Mouse (Mus musculus) layer of hippocampus, postnatal 14 days (tissue): ENCODE measurements around the gene Arsb. TPM values are rescaled to one million over a fixed set of nuclear protein-coding genes. Genes with fewer than 3 reads are reported as not detected.

Experiments
- DNase-seq, 2 experiments: peaks; one replicate each; pipeline ENCODE4 v3.0.0; 2021 to 2022; ENCODE audit warnings: low spot score in 2 of 2, mixed read lengths in 1 of 2
- long read RNA-seq, 2 experiments: library from polyadenylated mRNA; stranded (forward); transcript quantifications; one replicate each; pipeline ENCODE4 v2.0.0; 2021
- total RNA-seq, 2 experiments: library from RNA; stranded (reverse); gene quantifications; 2 replicates each; pipeline ENCODE4 v1.2.3; 2021

The Arsb gene
- 100 to 1,000 TPM; 106 to 114 TPM for total RNA-seq
- long read RNA-seq, experiment 1, full-length matches to known transcripts, result 55 of 87 reads
- long read RNA-seq, experiment 1, partial matches to known transcripts, result 7 of 87 reads
- long read RNA-seq, experiment 1, other reads (novel, unspliced or antisense), result 25 of 87 reads
- long read RNA-seq, experiment 2, full-length matches to known transcripts, result 74 of 108 reads
- long read RNA-seq, experiment 2, partial matches to known transcripts, result 3 of 108 reads
- long read RNA-seq, experiment 2, other reads (novel, unspliced or antisense), result 31 of 108 reads

DNA sequence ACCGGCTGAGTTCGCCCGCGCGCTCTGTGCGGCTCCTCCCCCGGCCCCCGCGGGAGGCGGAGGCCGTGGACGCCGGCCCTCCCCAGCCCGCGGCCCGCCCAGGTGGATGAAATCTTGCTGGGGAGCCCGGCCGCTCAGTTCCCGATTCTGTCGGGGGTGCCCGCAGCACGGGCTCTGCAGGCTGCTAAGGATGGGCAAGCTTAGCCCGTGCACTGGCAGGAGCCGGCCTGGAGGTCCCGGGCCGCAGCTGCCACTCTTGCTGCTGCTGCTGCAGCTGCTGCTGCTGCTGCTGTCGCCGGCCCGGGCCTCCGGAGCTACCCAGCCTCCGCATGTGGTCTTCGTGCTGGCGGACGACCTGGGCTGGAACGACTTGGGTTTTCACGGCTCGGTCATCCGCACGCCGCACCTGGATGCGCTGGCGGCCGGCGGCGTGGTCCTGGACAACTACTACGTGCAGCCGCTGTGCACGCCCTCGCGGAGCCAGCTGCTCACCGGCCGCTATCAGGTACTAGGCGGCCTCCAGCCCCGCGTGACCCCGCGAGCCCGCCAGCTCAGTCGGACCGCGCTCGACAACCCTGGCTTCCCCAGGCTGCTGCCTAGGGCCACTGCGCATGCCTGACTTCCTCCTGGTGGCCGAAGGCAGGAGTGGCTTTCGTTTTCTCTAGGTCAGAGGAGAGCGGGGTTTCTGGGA, at the start of gene Arsb:
Gene Arsb, plus strand, starts transcription at position 43 of the 691 bp plus-strand sequence.
- DNase-seq, result peak; percentile 74 to 78

DNA sequence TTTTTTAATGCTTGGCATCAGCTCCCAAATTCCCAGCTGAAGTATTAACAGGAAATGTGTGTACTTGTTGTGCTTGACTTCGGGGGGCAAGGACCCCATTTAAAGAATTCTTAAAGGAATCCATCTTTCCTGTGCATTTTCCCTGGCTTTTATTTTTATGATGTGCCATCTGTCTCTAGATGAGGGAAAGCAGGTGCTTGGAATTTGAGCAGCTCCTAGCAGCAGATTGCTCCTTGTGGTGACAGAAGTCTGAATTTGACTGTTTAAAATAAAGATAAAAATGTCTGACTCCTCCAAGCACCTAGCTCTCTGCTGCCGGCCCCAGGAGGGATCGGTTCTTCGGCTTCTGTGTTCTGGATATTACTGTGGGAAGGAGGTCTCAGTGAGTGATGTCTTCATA, 49.5 kb upstream of the Arsb start:
- DNase-seq, result peak; percentile 17 to 63

GRCm38 (mm10) chr13:93723455-93723854, 48.0 kb upstream of the Arsb start:
- no peak for DNase-seq

GRCm38 (mm10) chr13:93724206-93724605, 47.2 kb upstream of the Arsb start:
- no peak for DNase-seq

- no peak for DNase-seq
Observed at GRCm38 (mm10) chr13:93735131-93735636, 36.2 kb upstream of the Arsb start.

- DNase-seq, result no peak
Observed at GRCm38 (mm10) chr13:93744118-93744517, 27.3 kb upstream of the Arsb start.

DNA sequence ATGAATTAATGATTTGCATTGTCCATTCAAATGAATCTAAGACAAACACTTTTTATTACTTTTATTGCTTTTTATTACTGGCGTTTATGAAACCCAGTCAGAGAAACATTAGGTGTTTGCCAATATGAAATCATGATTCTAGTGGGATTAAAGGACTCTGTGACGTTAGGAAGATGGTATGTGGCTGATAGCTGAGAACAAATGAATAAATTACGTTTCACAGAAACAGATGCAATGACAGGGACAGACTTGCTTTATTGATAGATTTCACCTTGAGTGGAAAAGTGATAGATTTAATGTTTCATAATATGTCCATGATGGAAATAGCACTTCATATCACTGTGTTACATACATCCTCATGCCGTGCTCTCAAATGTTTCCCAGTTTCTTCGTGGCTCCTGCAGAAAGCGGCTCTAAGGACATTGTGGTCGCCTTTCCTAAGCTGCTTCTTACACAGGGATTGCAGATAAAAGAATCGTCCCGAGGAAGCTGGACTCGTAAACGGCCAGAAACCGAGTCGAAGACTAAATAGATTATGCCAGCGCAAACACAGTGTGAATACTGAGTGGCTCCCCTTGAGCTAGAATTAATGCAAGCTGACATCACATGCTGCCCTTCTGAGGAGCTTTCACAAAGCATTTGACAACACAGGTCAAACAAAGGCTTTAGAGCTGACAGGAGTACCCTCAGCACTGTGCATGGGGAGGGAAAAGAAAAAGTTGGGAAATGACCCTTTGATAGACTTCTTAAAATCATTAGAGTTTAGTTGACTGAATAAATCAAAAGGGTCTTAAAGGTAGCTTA, 18.6 kb upstream of the Arsb start:
- DNase-seq, result no peak

DNA sequence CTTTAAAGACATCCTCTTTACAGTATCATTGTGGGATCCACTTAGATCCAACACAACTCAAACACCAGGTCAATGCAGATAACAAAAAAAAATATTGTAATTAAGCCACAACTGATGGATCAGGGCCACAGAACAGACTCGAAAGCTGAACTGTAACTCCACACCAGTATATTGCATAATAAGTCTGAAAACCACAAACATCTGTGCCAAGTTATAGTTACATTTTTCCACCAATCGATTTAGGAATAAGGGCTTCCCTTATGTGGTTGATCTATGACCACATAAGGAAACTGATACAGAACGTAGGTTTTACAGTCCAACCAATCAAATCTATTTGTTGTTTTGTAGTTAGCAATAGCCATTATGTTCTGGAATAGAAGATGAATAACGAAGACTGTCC, 16.3 kb upstream of the Arsb start:
- no peak for DNase-seq

- DNase-seq, result no peak
Observed at GRCm38 (mm10) chr13:93756674-93757073, 14.8 kb upstream of the Arsb start.

DNA sequence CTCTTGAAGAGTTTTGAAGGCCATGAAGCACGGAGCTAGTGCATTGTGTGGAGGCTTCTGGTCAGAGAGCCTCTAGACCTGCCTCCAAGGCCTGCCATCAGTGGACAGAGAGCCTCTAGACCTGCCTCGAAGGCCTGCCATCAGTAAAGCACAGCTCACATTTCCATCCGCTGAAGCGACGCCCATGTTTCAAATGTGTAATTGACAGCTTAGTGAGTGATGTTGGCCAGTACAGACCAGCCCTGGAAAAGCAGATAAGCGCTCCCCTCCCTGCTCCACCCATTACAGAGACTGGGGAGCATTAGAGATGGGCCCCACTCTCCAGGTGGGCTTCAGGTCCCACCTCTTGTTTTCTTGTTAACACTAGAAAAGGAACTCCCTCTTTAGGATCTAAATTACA, 13.9 kb upstream of the Arsb start:
- DNase-seq, result no peak

- no peak for DNase-seq
Observed at GRCm38 (mm10) chr13:93758149-93758898, 13.1 kb upstream of the Arsb start.

DNA sequence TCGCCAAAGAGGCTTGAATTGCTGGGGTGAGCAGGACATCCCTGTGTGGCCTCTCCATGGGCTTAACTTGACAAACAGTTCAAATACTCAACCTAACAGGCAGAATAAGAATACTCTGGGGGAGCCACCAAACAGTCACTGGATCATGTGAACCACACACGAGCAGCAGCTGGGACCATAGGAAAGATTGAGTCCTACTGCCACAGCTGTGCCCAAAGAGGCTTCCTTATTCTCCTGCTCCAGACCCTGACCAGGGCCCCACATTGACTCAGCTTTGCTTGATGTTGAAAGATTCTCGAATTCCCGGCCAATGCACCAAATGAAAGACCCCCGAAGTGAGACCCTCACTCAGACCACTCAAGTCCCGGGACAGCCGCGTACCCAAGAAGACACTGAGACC, 9.6 kb upstream of the Arsb start:
- no peak for DNase-seq

GRCm38 (mm10) chr13:93762879-93763278, 8.6 kb upstream of the Arsb start:
- no peak for DNase-seq

GRCm38 (mm10) chr13:93764321-93764973, 7.0 kb upstream of the Arsb start:
- no peak for DNase-seq

- no peak for DNase-seq
Observed at GRCm38 (mm10) chr13:93771031-93771587, 321 bp upstream of the Arsb start.

DNA sequence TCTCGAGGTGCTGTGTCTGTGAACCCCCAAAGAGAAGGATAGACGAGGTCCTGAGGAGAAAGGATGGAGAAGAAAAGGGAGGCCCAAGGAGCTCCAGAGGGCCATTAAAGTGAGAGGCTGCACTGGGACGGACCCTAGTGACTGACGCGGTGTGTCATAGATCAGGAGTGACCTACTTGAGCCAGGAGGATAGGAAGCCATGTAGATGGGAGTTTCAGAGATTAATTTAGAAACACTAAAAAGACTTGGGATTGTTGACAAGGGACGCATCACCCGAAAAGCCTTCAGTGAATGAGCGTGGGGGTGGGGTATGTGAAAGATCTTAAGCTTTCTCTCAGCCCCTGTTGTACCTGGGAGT, 828 bp downstream of the Arsb start:
- no peak for DNase-seq

DNA sequence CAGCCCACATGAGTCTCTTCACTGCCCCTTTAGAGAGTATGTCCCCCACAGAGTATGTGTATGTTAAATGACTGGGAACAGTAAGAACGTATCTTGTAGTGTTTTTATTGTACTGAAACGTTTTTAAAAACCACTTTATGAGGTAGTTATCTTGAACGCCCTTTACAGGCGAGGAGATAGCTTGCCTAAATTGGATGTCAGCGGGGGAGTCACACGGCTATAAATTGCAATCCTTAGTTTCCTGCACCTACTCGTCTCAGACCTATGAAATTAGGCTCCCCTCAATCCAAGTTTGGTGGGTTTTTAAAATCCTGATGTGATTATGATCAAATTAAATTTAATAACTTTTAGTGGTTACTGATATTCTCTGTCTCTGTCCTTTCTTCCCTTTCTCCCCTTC, 1.4 kb downstream of the Arsb start:
- DNase-seq, result no peak

DNA sequence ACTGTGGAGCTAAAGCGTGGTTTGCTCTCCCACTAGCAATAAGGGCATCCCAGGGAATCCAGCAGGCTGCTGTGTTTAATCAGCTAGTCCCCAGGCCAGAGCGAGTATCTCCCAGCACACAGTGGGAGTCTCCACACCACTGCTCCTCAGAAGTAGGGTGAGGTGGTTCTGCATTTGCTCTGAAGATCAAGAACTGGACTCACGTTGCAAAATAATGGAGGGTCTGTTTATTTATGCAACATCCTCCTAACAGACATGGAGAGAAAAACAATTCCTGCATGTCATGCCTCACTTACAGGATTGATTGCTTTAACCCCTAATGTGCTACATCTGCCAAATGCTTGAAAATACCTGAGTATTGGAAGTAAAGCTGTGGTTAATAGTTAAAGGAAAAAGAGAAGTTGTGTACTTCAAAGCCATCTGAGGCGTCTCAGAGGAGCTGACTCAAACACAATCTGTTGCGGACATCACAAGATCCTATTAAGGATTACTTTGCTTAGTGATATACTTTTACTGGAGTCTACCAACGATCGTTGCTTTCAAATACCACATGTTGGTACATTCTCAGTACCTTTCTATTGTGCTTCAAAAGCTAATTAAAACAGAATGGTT, 2.4 kb downstream of the Arsb start:
- no peak for DNase-seq

GRCm38 (mm10) chr13:93782823-93783222, 11.4 kb downstream of the Arsb start:
- DNase-seq, result no peak

GRCm38 (mm10) chr13:93785329-93785728, 13.9 kb downstream of the Arsb start:
- no peak for DNase-seq
